Mouse (Mus musculus): ENCODE data around the gene Ddc.

DNA sequence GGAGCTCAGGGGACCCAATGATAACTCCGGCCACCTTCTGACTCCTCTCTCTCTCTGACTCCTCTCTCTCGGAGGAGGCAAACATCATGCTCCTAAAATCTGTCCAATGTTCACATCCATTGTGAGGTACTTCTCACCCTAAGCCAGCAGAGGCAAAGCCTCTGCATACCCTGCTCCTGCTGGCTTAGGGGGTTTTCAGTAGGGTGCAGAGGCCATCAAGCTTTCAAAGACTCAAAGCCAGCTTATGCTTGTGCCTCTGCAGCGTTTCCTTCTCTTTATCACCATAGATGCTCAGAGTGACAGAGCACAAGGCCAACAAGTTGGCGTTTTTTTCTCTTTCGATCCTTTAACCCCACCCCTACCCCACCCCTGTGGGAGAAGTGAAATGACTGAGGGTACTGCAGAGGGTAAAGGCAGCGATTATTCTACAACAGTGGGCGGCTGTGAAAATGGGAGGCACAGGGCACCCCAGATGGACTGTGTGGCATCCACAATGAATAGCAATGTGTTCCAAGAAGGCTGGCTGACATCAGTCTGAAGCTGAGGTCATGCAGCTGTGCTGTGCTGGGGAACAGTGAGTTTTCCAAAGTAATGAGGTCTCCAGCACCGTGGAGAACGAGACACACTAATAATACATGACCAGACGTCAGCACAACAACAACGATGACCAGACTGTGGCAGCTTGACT, 34.3 kb upstream of the Ddc start:
- TF ChIP-seq POLR2AphosphoS2 (IDR thresholded peaks at IDR 0.05; ENCODE audit: low read length) = no peak
- no peak for TF ChIP-seq MEF2A (IDR thresholded peaks at IDR 0.05; ENCODE audit: extremely low read depth, insufficient replicate concordance, low read depth, low read length, poor library complexity, severe bottlenecking)
- no peak for TF ChIP-seq GATA1 (IDR thresholded peaks at IDR 0.05; ENCODE audit: low read depth, low read length)
- no peak for TF ChIP-seq RAD21 (IDR thresholded peaks at IDR 0.05; ENCODE audit: low read depth, low read length)
- no peak for TF ChIP-seq TCF12 (IDR thresholded peaks at IDR 0.05; ENCODE audit: low read depth, low read length)
- no peak for TF ChIP-seq HCFC1 (IDR thresholded peaks at IDR 0.05; ENCODE audit: low read depth, low read length)

All from MEL (cell line).